Mouse (Mus musculus) megakaryocyte, embryonic 14.5 days (primary cell): ENCODE measurements at regions not wholly inside any gene's neighbourhood (a gene's known extent, or its start where the extent isn't known, plus 50 kb on each side); places are given as distances from the start of the nearest gene placed in this dataset.

ENCODE experiments used
- FLI1 ChIP-seq: IDR thresholded peaks from 2 replicates; pipeline ENCODE4 v1.6.1; 2012; ENCODE audit warnings: low read length, inconsistent platforms, mixed read lengths
- GATA1 ChIP-seq: IDR thresholded peaks from 3 replicates; pipeline ENCODE4 v1.6.1; 2012; ENCODE audit warnings: mixed read lengths, low read length, inconsistent platforms, borderline replicate concordance

DNA sequence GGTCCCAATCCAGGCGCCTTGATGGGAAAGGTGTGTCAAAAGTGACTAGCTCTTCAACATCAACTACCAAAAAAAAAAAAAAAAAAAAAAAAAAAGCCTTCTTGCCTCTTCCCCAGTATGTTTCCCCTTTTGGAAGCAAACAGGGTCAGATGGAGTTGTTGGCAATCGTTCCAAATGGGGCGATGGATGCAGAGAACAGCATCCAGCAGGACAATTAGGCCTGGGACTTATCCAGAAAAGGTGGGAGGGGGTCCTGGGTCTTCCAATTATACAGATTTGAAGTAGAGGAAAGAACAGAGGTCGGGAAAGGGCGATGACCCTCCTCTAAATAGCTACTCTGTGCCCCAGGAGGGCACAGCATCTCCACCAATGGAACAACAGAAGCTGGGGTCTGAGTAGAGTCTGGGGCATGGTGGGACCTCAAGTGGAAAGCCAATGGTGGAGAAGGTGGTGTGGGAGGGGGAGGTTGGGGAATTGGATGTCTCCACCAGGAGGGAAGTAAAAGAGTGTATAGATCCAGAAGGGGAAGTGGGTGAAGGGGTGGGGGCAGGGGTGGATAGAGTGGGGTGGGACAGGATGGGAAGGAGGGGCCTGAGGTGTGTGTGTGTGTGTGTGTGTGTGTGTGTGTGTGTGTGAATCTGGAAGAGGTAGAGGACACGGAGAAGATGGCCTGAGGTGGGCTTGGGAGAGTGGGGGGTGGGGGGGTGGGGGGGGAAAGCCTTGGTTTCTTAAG, 102.7 kb downstream of the Nucb2 start:
- TF ChIP-seq GATA1 (no peak), FLI1 (no peak)
